Mouse (Mus musculus): ENCODE measurements around the gene Cavin2.

Gene Cavin2

DNA sequence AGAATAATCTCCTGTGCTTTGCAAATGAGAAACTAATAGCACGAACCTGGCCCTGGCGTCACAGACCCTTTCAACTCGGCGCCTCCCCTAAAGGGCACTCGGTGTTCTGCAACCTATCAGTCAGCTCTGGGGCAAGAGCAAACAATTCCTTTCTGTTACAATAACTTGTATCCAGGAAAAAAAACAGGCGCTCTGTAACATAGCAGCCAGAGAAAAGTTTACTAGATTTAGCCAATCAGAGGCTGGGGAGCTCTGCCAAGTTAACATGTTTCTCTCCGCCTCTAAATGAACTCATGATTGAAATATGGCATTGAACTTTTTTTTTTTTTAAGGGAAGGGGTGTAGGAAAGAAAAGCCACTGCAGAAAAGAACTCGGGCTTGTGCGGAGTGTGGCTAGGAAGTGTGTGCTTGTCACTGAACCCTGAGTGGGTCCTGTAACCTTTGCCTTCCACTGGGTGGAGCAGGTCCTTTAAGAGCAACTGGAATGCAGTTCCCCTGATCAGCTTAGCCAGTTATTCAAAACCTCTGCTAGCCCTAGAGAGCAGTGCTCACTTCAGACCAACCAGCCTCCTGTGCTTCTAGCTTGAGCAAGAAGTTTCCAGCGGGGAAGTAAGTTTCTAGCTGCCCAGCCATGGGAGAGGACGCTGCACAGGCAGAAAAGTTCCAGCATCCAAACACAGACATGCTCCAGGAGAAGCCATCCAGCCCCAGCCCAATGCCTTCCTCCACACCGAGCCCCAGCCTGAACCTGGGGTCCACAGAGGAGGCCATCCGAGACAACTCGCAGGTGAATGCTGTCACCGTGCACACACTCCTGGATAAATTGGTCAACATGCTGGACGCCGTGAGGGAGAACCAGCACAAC is at the start of gene Cavin2:
Gene Cavin2, plus strand, starts transcription at position 372 of the 865 bp plus-strand sequence.
- DNase-seq (ENCODE audit: low spot score): no peak

DNA sequence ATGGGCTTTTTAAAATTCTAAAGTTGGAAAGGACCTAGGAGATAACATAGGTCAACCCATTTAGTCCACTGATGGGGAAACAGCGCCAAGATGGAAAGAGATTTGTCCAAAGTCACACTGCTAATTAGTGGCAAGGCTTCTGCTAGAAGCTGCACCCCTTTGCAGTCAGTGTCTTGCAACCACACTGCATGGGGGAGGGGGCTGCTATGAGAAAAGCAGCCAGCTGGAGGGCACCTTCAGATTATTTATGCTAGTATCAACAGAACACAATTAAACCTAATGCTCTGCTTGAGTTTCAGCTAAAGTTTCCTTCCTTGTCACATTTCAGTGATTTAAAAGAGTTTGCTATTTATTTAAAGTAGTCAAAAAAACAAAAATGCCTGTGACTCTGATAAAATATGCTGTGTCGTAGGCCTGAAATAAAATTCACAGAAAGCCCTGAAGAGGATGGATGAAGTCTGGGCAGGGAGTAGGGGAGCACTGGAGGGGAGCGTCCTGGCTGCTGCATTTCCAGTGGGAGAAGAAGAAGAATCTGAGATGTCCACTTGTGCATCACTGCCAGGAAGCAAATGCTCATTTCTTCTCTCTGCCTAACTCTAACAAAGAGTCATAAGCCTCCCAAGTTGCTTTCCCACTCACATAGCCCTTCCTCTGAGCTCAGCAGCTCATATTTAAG is 47.5 kb upstream of the Cavin2 start:
- no peak for DNase-seq (ENCODE audit: low spot score)

DNA sequence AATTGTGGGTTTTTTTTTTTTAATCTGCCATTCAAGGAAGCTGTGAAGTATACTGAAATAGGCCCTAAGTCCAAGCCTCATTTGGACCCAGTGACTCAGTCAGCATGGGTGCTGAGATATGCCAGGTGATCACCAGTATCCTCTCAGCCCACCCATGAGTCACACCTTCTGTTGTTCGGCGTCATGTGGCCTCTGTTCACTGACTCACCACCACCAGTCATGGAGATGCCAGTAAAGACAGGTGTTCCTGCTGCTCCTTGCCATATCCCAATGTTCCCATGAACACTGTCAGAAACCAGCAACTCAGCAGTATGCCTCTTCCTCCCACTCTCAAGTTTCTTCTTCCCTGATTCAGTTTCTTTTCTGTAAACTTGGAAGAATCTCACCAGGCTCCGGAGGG is 45.6 kb upstream of the Cavin2 start:
- DNase-seq (ENCODE audit: low spot score): peak; percentile 64

DNA sequence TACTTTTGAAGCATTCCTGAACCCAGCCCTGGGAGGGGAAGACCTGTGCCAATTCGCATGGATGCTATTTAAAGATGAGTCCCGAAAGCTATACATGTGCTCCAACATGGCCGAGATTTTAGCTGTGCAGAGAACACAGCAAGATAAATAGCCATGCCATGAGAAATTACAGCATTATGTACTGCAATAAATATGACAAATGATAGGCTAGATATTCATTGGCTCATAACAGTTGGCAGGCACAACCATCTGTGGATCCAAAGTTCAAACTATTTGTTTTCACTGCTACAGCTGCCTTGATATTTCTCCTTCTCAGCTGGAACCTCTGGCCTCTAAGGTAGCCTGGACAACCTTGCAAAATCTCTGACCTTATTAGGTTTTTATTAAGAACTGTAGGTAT is 45.1 kb upstream of the Cavin2 start:
- no peak for DNase-seq (ENCODE audit: low spot score)

DNA sequence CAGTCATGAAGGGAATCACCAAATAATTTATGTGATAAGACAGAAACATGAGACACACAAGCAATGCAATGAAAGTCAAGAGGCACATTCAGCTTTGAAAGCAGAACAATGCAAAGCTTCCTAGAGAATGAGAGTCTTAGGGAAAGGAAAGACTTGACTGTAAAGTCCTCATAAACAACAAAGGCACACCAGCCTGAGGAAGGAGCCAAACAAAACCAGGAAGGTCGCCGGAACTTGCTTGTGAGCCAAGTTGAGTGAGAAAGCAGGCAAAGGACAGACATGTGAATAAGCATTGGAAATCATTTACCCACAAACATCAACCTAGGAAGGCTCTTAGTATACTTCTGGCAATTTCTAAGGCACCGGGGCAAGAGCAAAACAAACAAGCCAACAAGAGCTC is 43.5 kb upstream of the Cavin2 start:
- no peak for DNase-seq (ENCODE audit: low spot score)

DNA sequence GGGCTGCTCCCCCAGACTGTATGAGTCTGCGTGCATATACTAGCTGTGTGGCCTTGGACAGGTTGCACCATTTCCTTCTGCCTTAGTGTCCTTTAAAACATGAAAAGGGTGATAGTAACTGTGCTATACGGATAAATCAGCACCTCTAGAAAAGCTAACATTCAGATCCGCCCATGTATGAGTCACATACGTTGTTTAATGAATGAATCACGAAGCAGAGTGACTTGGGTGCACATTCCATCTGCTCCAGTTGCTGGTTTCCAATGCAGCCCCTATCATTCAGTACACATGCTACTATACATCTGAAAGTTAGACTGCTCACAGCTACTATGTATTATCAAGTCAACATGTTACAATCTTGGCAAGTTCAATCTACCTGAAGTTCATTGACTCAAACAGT is 38.6 kb upstream of the Cavin2 start:
- DNase-seq (ENCODE audit: low spot score): no peak

DNA sequence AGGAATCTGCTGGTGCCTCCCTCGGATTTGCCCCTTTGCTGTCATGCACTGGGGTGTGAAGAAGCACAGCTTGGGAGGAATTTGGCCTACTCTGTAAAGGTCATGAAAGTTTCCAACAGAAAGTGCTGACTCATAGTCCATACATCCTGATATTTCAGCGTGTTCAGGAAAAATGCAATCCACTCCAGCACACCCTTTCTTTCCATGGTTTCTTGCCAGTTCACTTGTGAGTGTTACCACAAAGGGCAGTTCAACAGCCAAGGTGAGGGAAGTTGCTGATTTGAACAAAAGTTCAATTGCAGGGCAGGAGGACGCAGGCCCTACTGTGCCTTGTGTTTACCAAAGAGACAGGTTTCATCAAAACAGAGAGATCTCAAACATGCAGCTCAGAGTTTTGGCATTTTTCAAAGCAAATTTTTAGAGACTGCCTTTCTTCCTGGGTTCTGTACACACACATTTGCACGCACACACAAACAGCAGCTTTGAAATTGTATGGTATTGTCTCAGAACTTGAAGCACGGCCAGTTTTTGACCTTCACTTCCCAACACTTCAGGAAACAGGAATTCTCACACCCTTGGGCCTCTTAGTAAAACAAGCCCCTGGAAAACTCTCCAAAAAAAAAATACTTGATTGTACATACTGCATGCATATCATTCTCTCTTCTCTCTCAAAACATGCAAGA is 23.7 kb upstream of the Cavin2 start:
- DNase-seq (ENCODE audit: low spot score): no peak

DNA sequence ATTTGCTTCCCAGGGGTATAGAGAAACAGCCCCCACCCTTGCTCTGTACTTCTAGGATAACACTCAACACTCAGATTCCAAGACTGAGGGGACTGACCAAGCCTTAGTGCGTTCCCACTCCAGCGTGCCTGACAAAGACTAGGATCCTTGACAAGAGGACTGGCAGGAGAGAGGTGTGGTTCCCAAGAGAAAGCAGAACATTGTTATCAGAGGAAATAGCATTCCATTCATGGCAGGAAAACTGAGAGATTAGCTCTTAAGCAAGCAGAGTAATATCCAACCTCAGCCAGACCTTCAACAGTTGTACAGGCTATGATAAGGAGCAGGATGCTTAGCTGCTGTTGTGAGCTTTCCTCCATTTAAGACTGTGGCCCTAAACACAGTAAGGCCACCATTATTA is 23.0 kb upstream of the Cavin2 start:
- no peak for DNase-seq (ENCODE audit: low spot score)

DNA sequence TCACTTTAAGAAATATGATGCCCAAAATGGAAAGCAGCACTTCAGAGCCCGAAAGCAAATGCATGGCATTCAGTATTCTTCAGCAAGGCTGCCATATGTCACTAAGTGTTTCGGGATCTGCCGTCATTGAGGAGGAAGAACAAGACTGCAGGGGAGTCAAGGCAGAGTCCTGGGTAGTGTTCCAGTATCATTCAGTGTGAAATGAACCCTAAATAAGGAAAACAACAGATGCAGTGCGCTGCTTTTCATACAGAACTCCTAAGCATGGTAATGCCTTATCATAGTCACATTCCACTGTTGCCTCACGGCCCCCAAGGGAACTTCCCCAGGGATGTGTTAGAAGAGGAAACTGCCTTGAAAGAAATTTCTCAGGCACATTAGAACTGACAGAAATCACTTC is 21.8 kb upstream of the Cavin2 start:
- peak; percentile 32 for DNase-seq (ENCODE audit: low spot score)

DNA sequence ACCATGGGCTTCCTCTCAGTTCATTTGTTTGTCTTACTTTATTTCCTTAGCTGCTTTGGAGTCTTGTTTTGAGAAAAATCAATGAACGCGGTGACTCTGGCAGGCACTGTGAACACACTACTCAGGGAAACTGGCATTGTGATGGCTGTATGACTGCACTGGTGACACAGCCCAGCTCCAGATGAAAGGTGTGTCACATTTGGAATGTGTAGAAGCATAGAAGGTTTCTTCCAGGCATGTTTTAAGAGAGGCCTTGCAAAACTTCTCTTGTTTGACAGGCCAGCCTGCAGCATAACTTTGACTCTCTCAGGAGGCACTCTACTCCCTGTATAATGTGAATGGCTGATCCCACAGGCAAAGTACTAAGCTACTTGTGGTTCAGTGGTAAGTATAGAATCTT is 20.7 kb upstream of the Cavin2 start:
- no peak for DNase-seq (ENCODE audit: low spot score)

DNA sequence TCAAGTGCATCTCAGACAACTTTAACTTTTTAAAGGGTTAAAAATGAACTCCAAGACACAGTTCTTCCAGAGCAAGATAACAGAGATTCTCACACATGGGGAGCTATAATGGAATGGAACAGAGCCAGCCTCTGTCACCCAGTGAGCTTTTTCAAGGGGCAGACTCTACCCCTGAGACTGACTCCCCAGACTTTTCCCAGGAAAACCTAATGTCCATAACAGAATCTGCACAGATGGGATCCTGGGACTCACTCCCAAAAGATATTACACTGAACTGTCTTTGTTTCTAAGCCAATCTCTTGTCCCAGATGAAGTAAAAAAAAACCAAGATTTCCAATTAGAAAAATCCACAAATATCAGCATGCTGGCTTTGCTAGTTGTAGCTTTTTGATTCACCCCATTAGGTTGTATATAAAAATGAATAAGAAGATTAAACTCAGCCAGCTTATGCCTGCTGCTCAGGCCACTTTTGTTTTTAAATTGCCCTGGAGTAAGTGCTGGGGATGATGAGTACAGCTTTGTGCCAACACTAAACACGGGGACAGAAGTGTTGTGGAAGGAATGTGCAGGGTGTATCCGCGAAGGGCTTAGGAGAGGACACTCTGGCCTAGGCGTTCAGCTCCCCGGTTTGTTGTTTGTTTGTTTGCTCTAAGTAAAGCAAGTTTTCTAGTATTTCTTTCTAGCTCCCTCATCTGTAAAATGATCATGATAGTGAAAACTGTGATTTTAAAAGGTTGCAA is 18.6 kb upstream of the Cavin2 start:
- no peak for DNase-seq (ENCODE audit: low spot score)

DNA sequence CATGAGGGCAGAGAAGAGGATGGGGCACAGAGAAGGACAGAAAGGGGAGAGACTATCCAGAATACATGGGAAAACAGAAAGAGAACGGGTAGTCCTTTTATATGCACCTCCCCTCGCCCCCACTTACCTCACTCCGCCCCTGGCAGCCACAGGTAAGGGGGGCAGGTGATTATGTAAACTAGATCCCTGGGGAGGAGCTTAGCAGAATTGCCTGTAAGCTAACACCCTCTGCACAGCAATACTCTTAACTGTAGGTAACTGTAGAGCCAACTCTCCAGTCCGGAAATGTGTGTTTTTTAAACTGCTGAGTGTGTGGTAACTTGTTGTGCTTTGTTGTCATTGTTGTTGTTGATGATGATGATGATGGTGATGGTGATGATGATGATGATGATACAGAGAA is 17.1 kb upstream of the Cavin2 start:
- DNase-seq (ENCODE audit: low spot score): no peak

DNA sequence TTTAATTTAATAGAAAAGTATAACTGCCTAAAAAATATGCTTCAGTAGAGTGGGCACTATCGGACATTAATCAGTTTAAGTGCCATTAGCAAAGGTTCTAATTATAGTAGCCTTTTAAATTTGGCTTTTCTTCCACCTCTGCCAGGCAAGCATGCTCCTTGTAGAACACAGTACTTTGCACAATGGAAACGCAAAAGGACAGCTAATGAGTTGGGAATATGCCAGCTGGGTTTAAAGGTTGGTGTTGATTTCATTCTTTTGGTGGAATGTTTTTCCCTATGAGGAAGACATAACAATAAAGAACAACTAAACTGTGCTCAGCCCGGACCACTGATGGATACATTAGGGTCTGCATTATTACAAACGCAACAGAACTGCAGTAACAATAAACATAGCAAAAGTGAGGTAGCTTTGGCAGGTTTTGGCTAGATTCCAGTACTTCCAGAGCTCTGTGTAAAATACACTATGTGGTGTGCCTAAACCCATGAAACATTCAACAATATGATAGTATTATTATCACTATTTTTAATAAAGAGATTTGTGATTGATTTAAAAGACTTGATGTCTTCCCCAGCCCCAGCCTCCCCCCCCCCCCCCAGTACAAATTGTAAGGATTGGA is 16.2 kb upstream of the Cavin2 start:
- no peak for DNase-seq (ENCODE audit: low spot score)

DNA sequence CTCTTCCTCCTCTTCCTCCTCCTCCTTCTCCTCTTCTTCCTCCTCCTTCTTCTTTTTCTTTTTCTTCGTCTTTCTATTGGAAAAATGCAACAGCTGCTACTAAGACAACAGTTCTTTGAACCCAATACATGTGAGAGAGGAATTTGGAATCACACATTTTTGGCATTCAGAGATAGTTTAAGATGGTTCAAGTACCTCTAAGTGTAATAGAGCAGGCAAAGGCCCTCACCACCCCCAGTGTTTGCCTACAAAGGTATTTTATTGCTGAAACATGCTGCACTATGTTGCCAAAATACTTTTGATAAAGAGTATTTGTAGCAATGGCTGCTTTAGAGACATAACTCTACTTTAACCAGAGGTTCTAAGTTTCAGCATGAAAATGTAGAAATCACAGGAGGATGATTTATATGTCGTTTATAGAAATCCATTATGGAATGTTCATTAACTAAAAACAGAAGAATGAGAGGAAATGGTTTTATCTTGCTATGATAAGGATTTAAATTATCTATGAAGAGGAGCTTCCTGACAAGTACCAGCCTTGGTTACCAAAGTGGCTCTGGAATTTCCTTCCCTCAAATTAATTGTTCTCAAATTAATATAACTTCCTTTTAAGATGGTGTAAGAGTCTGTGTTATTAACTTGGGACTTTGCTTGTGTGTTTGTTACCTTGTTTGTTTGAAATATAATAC is 10.9 kb upstream of the Cavin2 start:
- DNase-seq (ENCODE audit: low spot score): no peak

DNA sequence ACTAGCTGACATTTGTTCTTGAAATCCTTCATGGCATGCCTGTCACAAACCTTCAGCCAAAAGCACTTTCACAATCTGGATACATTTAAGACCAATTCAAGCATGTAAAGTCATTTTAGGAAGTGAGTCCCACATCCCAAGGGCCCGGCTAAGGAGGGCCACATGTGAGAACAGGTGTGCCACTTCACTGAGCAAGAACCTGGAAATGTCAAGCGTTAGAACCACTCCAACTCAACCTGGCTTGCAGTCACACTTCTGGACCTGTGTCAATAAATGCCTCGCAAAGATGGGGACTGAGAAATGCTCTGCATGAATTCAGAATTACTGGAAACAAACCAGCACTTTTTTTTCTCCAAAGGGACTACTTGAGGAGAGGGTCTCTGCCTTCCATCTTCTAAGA is 725 bp upstream of the Cavin2 start:
- no peak for DNase-seq (ENCODE audit: low spot score)

DNA sequence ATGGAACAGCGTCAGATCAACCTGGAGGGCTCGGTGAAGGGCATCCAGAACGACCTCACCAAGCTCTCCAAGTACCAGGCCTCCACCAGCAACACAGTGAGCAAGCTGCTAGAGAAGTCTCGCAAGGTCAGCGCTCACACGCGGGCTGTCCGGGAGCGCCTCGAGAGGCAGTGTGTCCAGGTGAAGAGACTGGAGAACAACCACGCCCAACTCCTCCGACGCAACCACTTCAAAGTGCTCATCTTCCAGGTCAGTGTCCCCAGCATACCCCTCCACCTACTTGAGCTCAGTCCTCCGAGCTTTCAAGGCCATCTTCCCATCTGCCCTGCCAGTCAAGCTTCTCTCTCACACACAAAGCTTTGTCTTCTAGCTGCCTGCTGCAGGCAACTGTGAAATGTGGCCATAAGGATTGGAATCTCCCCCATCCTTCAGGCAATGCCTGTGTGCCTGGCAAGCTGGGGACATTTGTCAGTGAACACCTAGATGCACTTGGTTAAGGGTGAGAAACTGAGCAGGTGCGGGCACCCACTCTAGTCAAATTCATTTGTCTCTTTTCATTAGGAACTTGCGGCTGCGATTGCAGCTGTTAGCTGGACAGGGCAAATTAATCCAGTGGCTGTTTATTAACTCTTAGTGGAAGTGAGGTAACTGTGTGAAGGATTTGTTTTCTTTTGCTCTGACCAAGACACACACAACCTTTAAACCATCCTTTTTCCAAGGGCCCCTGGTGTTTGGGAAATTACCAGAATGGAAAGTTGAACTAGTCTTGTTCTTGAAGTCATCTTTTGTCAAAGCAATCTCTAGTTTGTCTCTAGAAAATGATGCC is 907 bp downstream of the Cavin2 start:
- no peak for DNase-seq (ENCODE audit: low spot score)

DNA sequence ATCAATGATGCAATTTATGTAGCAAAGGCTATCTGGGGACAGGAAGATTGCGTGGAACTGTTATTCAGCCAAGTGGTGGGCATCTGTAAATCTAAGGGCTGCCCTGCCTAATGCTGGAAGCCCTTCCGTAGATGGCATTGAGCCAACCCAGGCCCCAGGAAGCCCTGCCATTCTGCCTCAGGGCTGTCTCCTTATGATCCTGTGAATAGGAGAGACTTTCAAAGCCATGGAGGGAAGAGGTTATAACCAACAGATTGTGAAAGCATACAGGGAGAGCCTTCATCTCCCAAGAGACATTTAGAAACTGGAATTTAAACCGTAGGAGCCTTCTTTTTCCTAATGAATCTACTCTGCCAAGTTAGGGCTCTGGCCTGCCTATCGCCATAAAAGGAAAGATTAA is 1.7 kb downstream of the Cavin2 start:
- no peak for DNase-seq (ENCODE audit: low spot score)

DNA sequence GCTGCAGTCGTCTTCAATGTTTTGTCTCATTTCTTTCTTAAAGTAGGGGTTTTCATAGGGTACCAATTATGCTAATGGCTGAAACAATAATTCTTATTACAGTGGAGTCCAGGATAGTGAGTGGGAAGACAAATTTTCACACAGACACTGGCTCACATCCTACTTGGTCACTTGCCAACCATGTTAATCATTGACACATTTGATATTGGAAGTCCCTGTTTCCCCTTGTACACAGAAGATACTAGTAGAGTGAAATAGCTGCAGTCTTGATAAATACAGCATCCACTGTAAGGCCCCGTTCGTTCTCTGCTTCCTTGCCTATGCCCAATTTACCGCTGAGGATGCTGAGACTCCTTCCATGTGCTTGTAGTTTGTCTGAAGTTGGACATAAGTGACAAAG is 3.4 kb downstream of the Cavin2 start:
- DNase-seq (ENCODE audit: low spot score): peak; percentile 21

DNA sequence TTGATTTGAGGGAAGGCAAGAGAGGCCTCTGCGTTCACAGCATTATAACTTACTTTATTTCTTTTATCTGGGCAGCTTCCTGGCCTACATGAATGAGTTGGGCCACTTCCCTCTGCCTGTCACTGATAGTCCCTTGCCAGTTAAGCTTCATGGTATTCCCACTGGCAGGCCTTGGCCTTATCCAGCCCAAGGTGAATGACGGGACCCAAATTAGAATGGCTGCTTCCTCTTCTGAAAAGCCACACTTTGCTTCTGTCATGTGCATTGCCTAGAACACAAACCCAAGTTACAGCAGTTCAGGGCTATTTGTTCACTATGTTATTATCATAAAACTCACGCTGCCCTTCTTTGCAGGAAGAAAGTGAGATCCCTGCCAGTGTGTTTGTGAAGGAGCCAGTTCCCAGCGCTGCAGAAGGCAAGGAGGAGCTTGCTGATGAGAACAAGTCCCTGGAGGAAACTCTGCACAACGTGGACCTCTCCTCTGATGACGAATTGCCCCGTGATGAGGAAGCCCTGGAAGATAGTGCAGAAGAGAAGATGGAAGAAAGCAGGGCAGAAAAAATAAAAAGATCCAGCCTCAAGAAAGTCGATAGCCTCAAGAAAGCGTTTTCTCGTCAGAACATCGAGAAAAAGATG is 11.5 kb downstream of the Cavin2 start:
- no peak for DNase-seq (ENCODE audit: low spot score)

DNA sequence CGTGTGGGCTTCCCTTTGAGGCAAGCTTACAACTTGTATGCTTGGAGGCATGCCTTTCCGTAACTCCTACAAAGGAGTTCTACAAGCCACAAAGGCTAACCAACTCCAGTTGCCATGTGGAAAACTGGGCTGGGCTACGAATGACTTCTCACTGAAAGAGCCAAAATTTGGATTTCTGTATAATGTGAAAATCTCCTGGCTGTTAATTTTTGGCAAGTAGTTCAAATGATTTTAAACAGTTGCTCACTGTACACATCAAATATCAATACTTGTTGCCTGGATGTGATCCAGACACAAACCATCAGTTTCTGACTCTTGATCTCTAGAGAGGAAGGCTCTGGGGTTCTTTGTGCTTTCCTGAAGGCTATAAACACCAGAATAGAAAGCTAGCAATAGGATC is 18.1 kb downstream of the Cavin2 start:
- no peak for DNase-seq (ENCODE audit: low spot score)

Data from layer of hippocampus, adult 11-12 months (tissue).